Mouse (Mus musculus) liver, adult 2 months (tissue): ENCODE measurements at regions not wholly inside any gene's neighbourhood (a gene's known extent, or its start where the extent isn't known, plus 50 kb on each side); places are given as distances from the start of the nearest gene placed in this dataset.

Experiments used
- DNase-seq: peaks from one replicate; pipeline ENCODE4 v3.0.0-alpha.2; 2011; ENCODE audit warnings: low read depth, low spot score; ENCODE audit errors: extremely low read depth
- H3K27ac ChIP-seq: fragments of 200-500 bp; replicated peaks from 2 replicates; pipeline ENCODE4 v1.5.1; 2012; ENCODE audit warnings: low read depth, mild to moderate bottlenecking, control low read depth, inconsistent platforms, low read length; ENCODE audit not compliant: insufficient read depth
- H3K27me3 ChIP-seq: fragments of 200-500 bp; 2 replicates; pipeline ENCODE4 v1.6.1; 2012; ENCODE audit warnings: mild to moderate bottlenecking, moderate library complexity, low read length, inconsistent platforms; ENCODE audit not compliant: control insufficient read depth, insufficient read depth
- H3K36me3 ChIP-seq: fragments of 200-500 bp; 2 replicates; pipeline ENCODE4 v1.6.1; 2012; ENCODE audit warnings: low read length, inconsistent platforms; ENCODE audit not compliant: control insufficient read depth, insufficient read depth
- H3K4me1 ChIP-seq: fragments of 200-500 bp; 2 replicates; pipeline ENCODE4 v1.6.1; 2011; ENCODE audit warnings: low read length; ENCODE audit not compliant: control insufficient read depth, insufficient read depth
- H3K4me3 ChIP-seq: fragments of 200-500 bp; 2 replicates; pipeline ENCODE4 v1.5.1; 2011; ENCODE audit warnings: low read depth, mild to moderate bottlenecking, control low read depth, low read length, moderate library complexity; ENCODE audit not compliant: insufficient read depth
- H3K79me2 ChIP-seq: fragments of 200-500 bp; 2 replicates; pipeline ENCODE4 v1.6.1; 2012; ENCODE audit warnings: inconsistent platforms, mild to moderate bottlenecking, low read length, moderate library complexity; ENCODE audit not compliant: control insufficient read depth, insufficient read depth
- H3K9ac ChIP-seq: fragments of 200-500 bp; 2 replicates; pipeline ENCODE4 v1.6.1; 2012; ENCODE audit warnings: low read depth, mild to moderate bottlenecking, control low read depth, inconsistent platforms, low read length
- CTCF ChIP-seq: fragments of 200-500 bp; IDR thresholded peaks from 2 replicates; pipeline ENCODE4 v1.5.1; 2011; ENCODE audit warnings: low read depth, low read length, control low read depth
- POLR2A ChIP-seq: fragments of 200-500 bp; IDR thresholded peaks from 2 replicates; pipeline ENCODE4 v1.6.1; 2011; ENCODE audit warnings: low read length, control low read depth; ENCODE audit not compliant: insufficient read depth; ENCODE audit errors: extremely low read depth
- WGBS: fragments of 180-500 bp; shearing (Covaris S2); methylation state at CpG from one replicate; pipeline ENCODE4 v1.1.7; 2018; 5-methylcytosine and 5-hydroxymethylcytosine counted together

DNA sequence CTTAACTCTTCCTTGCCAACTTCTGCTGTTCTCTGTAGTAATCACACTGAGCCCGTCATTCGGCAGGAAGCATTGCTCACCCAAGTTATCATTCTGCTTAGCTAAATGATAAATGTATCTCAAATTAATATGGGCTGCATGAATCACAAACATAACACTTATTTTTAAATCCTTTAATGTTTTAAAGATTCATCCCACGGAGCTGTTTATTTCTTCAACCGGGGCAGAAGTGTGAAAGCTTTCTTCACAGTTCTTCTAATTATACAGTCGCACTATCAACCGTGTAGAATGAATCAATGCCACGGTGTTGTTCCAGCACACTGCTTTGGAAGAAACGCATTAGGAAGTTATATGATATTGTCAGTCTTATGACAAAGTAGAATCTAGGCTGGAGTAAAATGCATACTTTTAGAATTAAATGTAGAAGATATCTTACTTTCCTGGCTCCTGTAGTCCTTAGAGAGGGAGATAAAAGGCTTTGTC, 121.3 kb upstream of the Syt1 start:
- WGBS: 63% methylated on average over 8 of the region's 8 CpGs
- TF ChIP-seq CTCF (no peak), POLR2A (no peak)

DNA sequence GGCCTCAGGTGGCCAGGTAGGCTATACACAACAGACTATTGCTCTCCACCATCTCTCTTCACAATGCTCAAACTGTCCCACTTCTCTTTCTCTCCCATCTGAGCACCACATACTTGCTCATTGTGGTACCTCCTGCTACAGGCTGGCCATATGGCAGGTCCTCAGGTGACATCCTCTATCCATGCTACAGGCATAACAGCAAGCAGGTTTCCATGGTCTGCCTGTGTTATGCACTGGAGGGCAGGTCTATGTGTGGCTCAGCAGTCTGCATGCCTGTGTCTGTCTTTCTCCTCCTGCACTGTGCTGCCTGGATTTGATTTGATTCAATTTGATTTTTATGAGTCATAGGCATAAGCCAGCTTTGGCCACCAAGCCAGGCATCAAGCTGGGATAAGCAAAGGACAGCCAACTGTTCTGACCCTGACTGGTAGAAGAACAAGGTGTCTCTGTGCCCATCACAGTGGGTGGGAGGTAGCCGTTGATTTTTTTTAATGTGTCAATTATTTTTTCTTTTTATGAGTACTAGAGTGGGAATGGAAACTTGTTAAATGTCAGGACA, 118.8 kb upstream of the Syt1 start:
- 80% methylated on average over 1 of the region's 1 CpGs for WGBS
- H3K27ac ChIP-seq: no peak overlapping the region
- no peak overlapping the region for H3K9ac ChIP-seq
- H3K4me3 ChIP-seq: no peak overlapping the region
- H3K79me2 ChIP-seq: no peaks in the 10 kb centered on the region
- H3K36me3 ChIP-seq: no peaks in the 10 kb centered on the region
- H3K27me3 ChIP-seq: no peaks in the 10 kb centered on the region
- no peaks in the 10 kb centered on the region for H3K4me1 ChIP-seq
- no peak for DNase-seq
- TF ChIP-seq CTCF: no peak
- TF ChIP-seq POLR2A: no peak

More for the DNA sequence above, 121.3 kb upstream of the Syt1 start:
- Histone ChIP-seq H3K27ac (no peak overlapping the region), H3K36me3 (no peaks in the 10 kb centered on the region), H3K4me3 (no peak overlapping the region), H3K27me3 (no peaks in the 10 kb centered on the region), H3K79me2 (no peaks in the 10 kb centered on the region), H3K4me1 (no peaks in the 10 kb centered on the region; the same call in 1 of the 2 replicates), H3K9ac (no peak overlapping the region)
- DNase-seq: no peak

DNA sequence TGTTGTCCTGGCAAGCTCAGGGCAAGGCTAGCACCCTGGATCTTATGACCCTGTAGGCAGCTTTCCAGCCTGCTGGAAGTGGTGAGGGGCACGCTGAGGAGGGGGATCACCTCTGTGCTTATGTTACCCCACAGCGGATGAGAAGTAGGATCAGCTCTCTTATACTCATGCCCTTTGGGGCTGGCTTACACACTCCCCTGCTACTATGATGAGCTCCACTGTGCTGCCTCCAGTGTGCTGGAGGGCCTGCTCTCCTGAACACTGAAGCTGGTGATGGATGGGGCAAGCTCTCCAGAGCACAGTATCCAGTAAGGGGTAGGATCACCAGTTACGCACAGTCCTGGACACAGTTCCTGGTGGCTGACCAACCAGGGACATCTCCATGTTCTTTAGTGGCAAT, 118.3 kb upstream of the Syt1 start:
- TF ChIP-seq CTCF: no peak
- no peak for TF ChIP-seq POLR2A
- H3K27me3 ChIP-seq: no peaks in the 10 kb centered on the region
- H3K4me3 ChIP-seq: no peak overlapping the region
- no peaks in the 10 kb centered on the region for H3K4me1 ChIP-seq
- no peaks in the 10 kb centered on the region for H3K79me2 ChIP-seq
- WGBS: 83% methylated on average over 3 of the region's 3 CpGs
- no peak overlapping the region for H3K27ac ChIP-seq
- H3K36me3 ChIP-seq: no peaks in the 10 kb centered on the region
- H3K9ac ChIP-seq: no peak overlapping the region
- no peak for DNase-seq

DNA sequence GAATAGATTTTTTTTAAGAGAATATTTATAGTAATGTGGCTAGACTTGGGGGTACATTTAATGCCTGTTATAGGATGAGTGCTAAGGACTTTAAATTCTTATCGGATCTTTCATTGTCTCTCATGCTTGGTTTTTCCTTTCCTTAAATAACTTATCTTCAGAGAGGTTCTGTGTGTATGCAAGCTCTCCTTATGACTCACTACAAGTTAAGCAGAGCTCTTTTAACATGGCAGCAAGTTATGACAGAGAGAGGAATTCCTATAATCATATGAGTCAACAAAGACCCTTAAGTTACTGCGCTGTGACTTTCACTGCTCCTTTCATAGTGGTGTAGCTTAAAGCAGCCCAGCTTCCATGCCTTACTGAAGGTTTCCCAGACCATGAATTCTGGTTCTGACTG, 115.9 kb upstream of the Syt1 start:
- H3K9ac ChIP-seq: no peak overlapping the region
- no peaks in the 10 kb centered on the region for H3K79me2 ChIP-seq
- no peaks in the 10 kb centered on the region for H3K27me3 ChIP-seq
- no peak overlapping the region for H3K27ac ChIP-seq
- 93% methylated on average over 2 of the region's 2 CpGs for WGBS
- TF ChIP-seq POLR2A: no peak
- no peaks in the 10 kb centered on the region for H3K36me3 ChIP-seq
- no peak overlapping the region for H3K4me3 ChIP-seq
- no peak for DNase-seq
- no peaks in the 10 kb centered on the region for H3K4me1 ChIP-seq

DNA sequence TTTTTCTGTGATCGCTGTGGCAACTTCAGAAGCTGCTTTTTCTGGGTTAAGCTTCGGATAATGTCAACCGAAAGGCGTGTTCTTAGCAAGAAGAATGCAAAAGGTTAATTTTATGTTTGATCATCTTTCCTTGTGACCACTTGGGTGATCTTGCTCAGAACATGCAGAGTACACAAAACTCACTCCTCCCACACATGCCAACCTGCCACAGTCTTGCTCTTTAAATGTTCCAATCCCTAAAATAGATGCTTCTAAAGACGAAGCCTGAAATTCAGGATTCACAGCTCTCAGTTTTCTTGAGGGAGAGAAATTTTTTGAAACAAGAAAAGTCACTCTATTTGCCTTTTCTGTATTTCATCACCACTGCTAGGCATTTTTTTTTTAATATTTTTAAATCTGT, 106.4 kb upstream of the Syt1 start:
- no peaks in the 10 kb centered on the region for H3K27me3 ChIP-seq
- no peaks in the 10 kb centered on the region for H3K79me2 ChIP-seq
- H3K4me3 ChIP-seq: no peak overlapping the region
- no peak for TF ChIP-seq CTCF
- TF ChIP-seq POLR2A: no peak
- H3K4me1 ChIP-seq: no peaks in the 10 kb centered on the region
- H3K36me3 ChIP-seq: no peaks in the 10 kb centered on the region
- H3K9ac ChIP-seq: no peak overlapping the region
- no peak for DNase-seq
- WGBS: 85% methylated on average over 5 of the region's 5 CpGs
- H3K27ac ChIP-seq: no peak overlapping the region

DNA sequence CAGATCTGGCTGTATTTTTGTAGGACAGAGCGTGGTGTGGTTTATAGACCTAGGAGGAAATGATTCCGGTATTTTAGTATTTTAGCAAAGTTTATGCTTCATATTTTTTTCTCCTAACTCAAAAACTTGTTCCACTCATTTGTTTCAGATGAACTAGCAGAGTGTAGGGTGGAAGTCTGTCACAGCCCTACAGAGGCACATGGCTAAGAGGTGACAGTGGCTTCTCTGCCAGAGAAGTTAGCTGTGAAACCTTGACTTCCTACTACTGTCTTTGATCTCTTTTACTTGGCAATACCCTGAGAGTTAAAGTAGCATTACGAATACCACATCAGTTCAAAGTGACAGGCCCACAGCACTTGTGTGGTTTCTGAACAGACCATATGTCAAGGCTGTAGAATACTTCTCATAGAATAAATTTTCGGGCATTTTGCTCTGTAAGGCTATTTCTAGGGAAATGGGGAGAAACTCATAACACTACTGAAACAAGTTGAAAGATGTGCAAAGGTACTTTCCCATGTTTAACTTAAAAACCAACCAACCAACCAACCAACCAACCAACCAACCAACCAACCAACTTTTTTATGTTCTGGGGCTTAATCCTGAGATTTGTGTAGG, 104.3 kb upstream of the Syt1 start:
- TF ChIP-seq POLR2A (no peak), CTCF (no peak)
- 76% methylated on average over 4 of the region's 4 CpGs for WGBS
- H3K4me1 ChIP-seq: no peaks in the 10 kb centered on the region
- H3K36me3 ChIP-seq: no peaks in the 10 kb centered on the region
- H3K9ac ChIP-seq: no peak overlapping the region
- H3K27ac ChIP-seq: no peak overlapping the region
- H3K4me3 ChIP-seq: no peak overlapping the region
- H3K27me3 ChIP-seq: no peaks in the 10 kb centered on the region
- no peaks in the 10 kb centered on the region for H3K79me2 ChIP-seq
- DNase-seq: no peak
